Mouse (Mus musculus) forebrain, embryonic 16.5 days (tissue): ENCODE data around the gene Dera. TPM values are rescaled to one million over a fixed set of nuclear protein-coding genes. Genes with fewer than 3 reads are reported as not detected.
A peak's percentile ranks its signal among the peaks of the same experiment; 100 is the strongest.

Experiments
- ATAC-seq: fragments of 200-750 bp; cut with Nextera tagmentation; 2 replicates; pipeline ENCODE4 v1.8.0; 2017; ENCODE audit warnings: mild to moderate bottlenecking, moderate library complexity
- H3K27ac ChIP-seq: fragments of 300-500 bp; sonication (generic); 2 replicates; pipeline ENCODE4 v1.5.1; 2014; ENCODE audit warnings: low read length, control low read depth
- H3K27me3 ChIP-seq: fragments of 300-500 bp; sonication (generic); replicated peaks from 2 replicates; pipeline ENCODE4 v1.6.1; 2014; ENCODE audit warnings: low read length; ENCODE audit not compliant: control insufficient read depth, insufficient read depth
- H3K36me3 ChIP-seq: fragments of 300-500 bp; sonication (generic); 2 replicates; pipeline ENCODE4 v1.6.1; 2014; ENCODE audit not compliant: control insufficient read depth, insufficient read depth
- H3K4me1 ChIP-seq: fragments of 300-500 bp; sonication (generic); replicated peaks from 2 replicates; pipeline ENCODE4 v1.6.1; 2014; ENCODE audit warnings: low read length; ENCODE audit not compliant: control insufficient read depth, insufficient read depth
- H3K4me2 ChIP-seq: fragments of 300-500 bp; sonication (generic); 2 replicates; pipeline ENCODE4 v1.6.1; 2014; ENCODE audit warnings: mild to moderate bottlenecking, low read length, control low read depth
- H3K4me3 ChIP-seq: fragments of 300-500 bp; sonication (generic); replicated peaks from 2 replicates; pipeline ENCODE4 v1.5.1; 2014; ENCODE audit warnings: mild to moderate bottlenecking, low read length, control low read depth
- H3K9ac ChIP-seq: fragments of 300-500 bp; sonication (generic); replicated peaks from 2 replicates; pipeline ENCODE4 v1.6.1; 2014; ENCODE audit warnings: low read depth, low read length, control low read depth
- H3K9me3 ChIP-seq: fragments of 300-500 bp; sonication (generic); 2 replicates; pipeline ENCODE4 v1.6.1; 2016; ENCODE audit warnings: low read length; ENCODE audit not compliant: control insufficient read depth
- WGBS: fragments of 180-500 bp; shearing (Covaris S2); extraction: QIAGEN DNeasy Blood & Tissue Kit; methylation state at CpG from one replicate; pipeline ENCODE4 v1.1.7; 2014; 5-methylcytosine and 5-hydroxymethylcytosine counted together
- polyA plus RNA-seq: library from polyadenylated mRNA; unstranded; fragments of >200 nt; fragmentation: Nextera tagmentation; extraction: Ambion mirVana; gene quantifications from 2 replicates; pipeline ENCODE4 v1.2.1, GENCODE M21; 2015

Gene Dera
- polyA plus RNA-seq, 1 experiment from 2014 or later: 8.9 TPM

- H3K4me3 ChIP-seq: no peak overlapping the region
- no peak overlapping the region for H3K9ac ChIP-seq
- peaks cover 8% of the 10 kb centered on the region for H3K9me3 ChIP-seq
- 96% methylated on average over 10 of the region's 10 CpGs for WGBS
- H3K4me2 ChIP-seq: no peak overlapping the region
- no peaks in the 10 kb centered on the region for H3K4me1 ChIP-seq
- no peak for ATAC-seq
- H3K27ac ChIP-seq: no peak overlapping the region
- H3K36me3 ChIP-seq: no peaks in the 10 kb centered on the region
- H3K27me3 ChIP-seq: no peaks in the 10 kb centered on the region; the same call in 1 of the 2 replicates
Observed at GRCm38 (mm10) chr6:137857198-137858194, 103.2 kb downstream of the Dera start.

GRCm38 (mm10) chr6:137869903-137870580, 115.7 kb downstream of the Dera start:
- ATAC-seq: peak; percentile 73
- peaks cover 7% of the 10 kb centered on the region; the same call in 1 of the 2 replicates for H3K9me3 ChIP-seq

GRCm38 (mm10) chr6:137870667-137871066, 116.3 kb downstream of the Dera start:
- peaks cover 19% of the 10 kb centered on the region for H3K4me1 ChIP-seq
- H3K27ac ChIP-seq: peak overlapping the region; percentile 80
- peaks cover 7% of the 10 kb centered on the region; the same call in 1 of the 2 replicates for H3K9me3 ChIP-seq
- ATAC-seq: peak; percentile 83
- no peaks in the 10 kb centered on the region for H3K27me3 ChIP-seq
- 0 out of 2 replicates have a peak overlapping the region, but pooled peaks have one; percentile 14 for H3K4me2 ChIP-seq
- no peak overlapping the region for H3K9ac ChIP-seq
- no peaks in the 10 kb centered on the region for H3K36me3 ChIP-seq
- 41% methylated on average over 6 of the region's 6 CpGs for WGBS
- no peak overlapping the region for H3K4me3 ChIP-seq

More at GRCm38 (mm10) chr6:137869903-137870580, 115.7 kb downstream of the Dera start:
- no peak overlapping the region for H3K4me3 ChIP-seq
- H3K36me3 ChIP-seq: no peaks in the 10 kb centered on the region
- H3K4me2 ChIP-seq: no peak overlapping the region
- H3K4me1 ChIP-seq: peaks cover 19% of the 10 kb centered on the region
- H3K27me3 ChIP-seq: no peaks in the 10 kb centered on the region
- 43% methylated on average over 7 of the region's 7 CpGs for WGBS
- H3K27ac ChIP-seq: peak overlapping the region; percentile 80
- no peak overlapping the region for H3K9ac ChIP-seq

GRCm38 (mm10) chr6:137872055-137872735, 117.8 kb downstream of the Dera start:
- peak overlapping the region; percentile 29; the same call in 1 of the 2 replicates for H3K27ac ChIP-seq
- WGBS: 26% methylated on average over 17 of the region's 17 CpGs
- ATAC-seq: no peak

GRCm38 (mm10) chr6:137874471-137875244, 120.3 kb downstream of the Dera start:
- no peaks in the 10 kb centered on the region for H3K27me3 ChIP-seq
- no peaks in the 10 kb centered on the region for H3K36me3 ChIP-seq
- peaks cover 7% of the 10 kb centered on the region; the same call in 1 of the 2 replicates for H3K9me3 ChIP-seq
- H3K4me3 ChIP-seq: no peak overlapping the region
- no peak overlapping the region for H3K4me2 ChIP-seq
- no peak for ATAC-seq
- no peak overlapping the region for H3K27ac ChIP-seq
- WGBS: 87% methylated on average over 8 of the region's 8 CpGs
- H3K4me1 ChIP-seq: peaks cover 17% of the 10 kb centered on the region
- H3K9ac ChIP-seq: no peak overlapping the region

More at GRCm38 (mm10) chr6:137872055-137872735, 117.8 kb downstream of the Dera start:
- Histone ChIP-seq H3K36me3 (no peaks in the 10 kb centered on the region), H3K4me1 (peaks cover 19% of the 10 kb centered on the region), H3K27me3 (no peaks in the 10 kb centered on the region), H3K4me3 (no peak overlapping the region), H3K9me3 (peaks cover 7% of the 10 kb centered on the region; the same call in 1 of the 2 replicates), H3K4me2 (peak overlapping the region; percentile 21; the same call in 1 of the 2 replicates), H3K9ac (no peak overlapping the region)

GRCm38 (mm10) chr6:137885644-137886043, 131.3 kb downstream of the Dera start:
- 84% methylated on average over 6 of the region's 6 CpGs for WGBS
- no peaks in the 10 kb centered on the region for H3K4me1 ChIP-seq
- H3K4me3 ChIP-seq: no peak overlapping the region
- no peak overlapping the region for H3K4me2 ChIP-seq
- H3K27ac ChIP-seq: no peak overlapping the region
- no peaks in the 10 kb centered on the region for H3K27me3 ChIP-seq
- H3K9ac ChIP-seq: no peak overlapping the region
- no peaks in the 10 kb centered on the region for H3K36me3 ChIP-seq
- no peaks in the 10 kb centered on the region for H3K9me3 ChIP-seq
- ATAC-seq: no peak

GRCm38 (mm10) chr6:137886210-137886979, 132.0 kb downstream of the Dera start:
- no peak overlapping the region for H3K4me3 ChIP-seq
- H3K27me3 ChIP-seq: no peaks in the 10 kb centered on the region
- no peak overlapping the region for H3K4me2 ChIP-seq
- H3K36me3 ChIP-seq: no peaks in the 10 kb centered on the region
- no peaks in the 10 kb centered on the region for H3K9me3 ChIP-seq
- ATAC-seq: no peak
- H3K9ac ChIP-seq: no peak overlapping the region
- WGBS: 81% methylated on average over 6 of the region's 6 CpGs
- no peaks in the 10 kb centered on the region for H3K4me1 ChIP-seq
- no peak overlapping the region for H3K27ac ChIP-seq

GRCm38 (mm10) chr6:137887258-137887657, 132.9 kb downstream of the Dera start:
- Histone ChIP-seq H3K4me1 (no peaks in the 10 kb centered on the region), H3K4me3 (no peak overlapping the region), H3K27me3 (no peaks in the 10 kb centered on the region), H3K36me3 (no peaks in the 10 kb centered on the region), H3K27ac (no peak overlapping the region), H3K9me3 (no peaks in the 10 kb centered on the region), H3K9ac (no peak overlapping the region), H3K4me2 (no peak overlapping the region)
- ATAC-seq: no peak
- WGBS: 58% methylated on average over 6 of the region's 6 CpGs
